8 mouse cellular contexts compared by ENCODE assay signal in the genomic region with DNA sequence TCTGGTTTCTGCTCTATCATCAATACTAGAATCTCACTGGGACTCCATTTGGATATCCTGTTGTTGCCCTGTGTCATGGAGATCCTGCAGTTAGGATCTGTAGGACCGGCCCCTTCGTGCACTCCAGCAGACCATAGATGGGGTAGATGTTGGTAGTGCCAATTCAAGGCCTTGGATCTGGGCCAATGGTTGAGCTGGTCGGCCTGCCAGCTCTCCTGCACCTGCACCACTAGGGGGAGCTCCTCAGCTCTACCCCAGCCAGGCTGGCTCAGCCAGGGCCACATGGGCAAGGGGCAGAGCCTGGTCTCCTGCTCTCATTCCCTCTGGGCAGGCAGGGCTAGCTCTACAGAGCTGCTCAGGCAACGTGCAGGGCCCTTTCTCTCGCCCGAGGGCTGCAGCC.
DNase-seq lines count a peak whose midpoint lies in the region; ATAC-seq and TF ChIP-seq lines count a peak whose summit lies in the region.

No protein-coding gene starts in this region.

- H3K4me1 ChIP-seq in hindbrain, postnatal 0 days (ENCODE audit: insufficient read depth, low read length), result no peaks in the 10 kb centered on the region
- H3K4me1 ChIP-seq in hindbrain, embryonic 14.5 days (replicated peaks; ENCODE audit: control insufficient read depth, insufficient read depth, low read length), result no peaks in the 10 kb centered on the region
- no peaks in the 10 kb centered on the region for H3K4me1 ChIP-seq in ES-Bruce4 (ENCODE audit: control insufficient read depth, insufficient read depth, low read length)

- no peak overlapping the region for H3K4me2 ChIP-seq in hindbrain, postnatal 0 days (ENCODE audit: low read depth, low read length)
- H3K4me2 ChIP-seq in hindbrain, embryonic 14.5 days (replicated peaks), result no peak overlapping the region

- no peaks in the 10 kb centered on the region for H3K27me3 ChIP-seq in hindbrain, postnatal 0 days (ENCODE audit: insufficient read depth, low read length)
- H3K27me3 ChIP-seq in hindbrain, embryonic 14.5 days (ENCODE audit: control insufficient read depth, insufficient read depth, low read length), result no peaks in the 10 kb centered on the region
- no peaks in the 10 kb centered on the region for H3K27me3 ChIP-seq in ES-Bruce4 (ENCODE audit: control insufficient read depth, insufficient read depth, low read length, poor library complexity, severe bottlenecking)

- ATAC-seq in hindbrain, postnatal 0 days, result no peak
- no peak for ATAC-seq in hindbrain, embryonic 14.5 days (ENCODE audit: low FRiP score)
- peak; percentile 98 for ATAC-seq in megakaryocyte progenitor cell, adult 5-6 weeks (replicated peaks; ENCODE audit: poor library complexity)

- no peaks in the 10 kb centered on the region for H3K36me3 ChIP-seq in hindbrain, postnatal 0 days (ENCODE audit: insufficient read depth, low read length)
- no peaks in the 10 kb centered on the region for H3K36me3 ChIP-seq in hindbrain, embryonic 14.5 days (replicated peaks; ENCODE audit: control insufficient read depth, insufficient read depth)
- H3K36me3 ChIP-seq in ES-Bruce4 (ENCODE audit: control insufficient read depth, insufficient read depth, low read length, poor library complexity, severe bottlenecking), result no peaks in the 10 kb centered on the region

- TF ChIP-seq POLR2A in ES-Bruce4 (IDR thresholded peaks at IDR 0.05; ENCODE audit: insufficient read depth, low read length), result no peak

- DNase-seq in hindbrain, postnatal 0 days (ENCODE audit: low spot score), result no peak
- DNase-seq in hindbrain, embryonic 14.5 days (ENCODE audit: low spot score), result no peak
- DNase-seq in brain, adult 2 months (ENCODE audit: low read depth, low spot score), result peak; percentile 27
- peak; percentile 37 to 64 for DNase-seq in kidney, adult 8-10 months
- DNase-seq in thymus, postnatal 0 days (ENCODE audit: low spot score), result peak; percentile 56
- DNase-seq in left cerebral cortex, postnatal 36 days (ENCODE audit: low spot score in 2 of 2), result no peak

- TF ChIP-seq CTCF in hindbrain, postnatal 0 days (IDR thresholded peaks at IDR 0.05; ENCODE audit: low read depth), result peak; percentile 56
- peak; percentile 85 for TF ChIP-seq CTCF in ES-Bruce4 (IDR thresholded peaks at IDR 0.05; ENCODE audit: low read depth, low read length)

- TF ChIP-seq EP300 in ES-Bruce4 (IDR thresholded peaks at IDR 0.05; ENCODE audit: insufficient read depth, low read depth, low read length), result no peak

- 74% methylated on average over 6 of the region's 6 CpGs for WGBS in hindbrain, postnatal 0 days
- 84% methylated on average over 6 of the region's 6 CpGs for WGBS in hindbrain, embryonic 14.5 days

- H3K9me3 ChIP-seq in hindbrain, postnatal 0 days (ENCODE audit: low read length), result no peaks in the 10 kb centered on the region
- no peaks in the 10 kb centered on the region for H3K9me3 ChIP-seq in hindbrain, embryonic 14.5 days (ENCODE audit: control insufficient read depth, low read length)
- no peaks in the 10 kb centered on the region for H3K9me3 ChIP-seq in ES-Bruce4 (replicated peaks; ENCODE audit: control insufficient read depth, insufficient read depth, low read length, poor library complexity, severe bottlenecking)

- intact Hi-C loops in left cerebral cortex, postnatal 36 days (cut with DNase I), result no loop called here

- H3K4me3 ChIP-seq in hindbrain, postnatal 0 days (ENCODE audit: low read length), result no peak overlapping the region
- no peak overlapping the region for H3K4me3 ChIP-seq in hindbrain, embryonic 14.5 days (replicated peaks; ENCODE audit: low read length)
- H3K4me3 ChIP-seq in ES-Bruce4 (ENCODE audit: low read depth, low read length), result no peak overlapping the region

- H3K9ac ChIP-seq in hindbrain, postnatal 0 days (replicated peaks; ENCODE audit: low read length), result no peak overlapping the region
- no peak overlapping the region for H3K9ac ChIP-seq in hindbrain, embryonic 14.5 days
- no peak overlapping the region for H3K9ac ChIP-seq in ES-Bruce4 (ENCODE audit: low read depth, poor library complexity, severe bottlenecking)

- H3K27ac ChIP-seq in hindbrain, postnatal 0 days, result no peak overlapping the region; the same call in 1 of the 2 replicates
- H3K27ac ChIP-seq in hindbrain, embryonic 14.5 days, result no peak overlapping the region
- no peak overlapping the region for H3K27ac ChIP-seq in ES-Bruce4 (ENCODE audit: insufficient read depth, low read length)

Comparison
In these comparisons a context has a peak if more than half of its experiments do, and no peak if none do; other contexts are left out.
1. DNase-seq: peak in brain, adult 2 months (single experiment), kidney, adult 8-10 months (2 of 2) and thymus, postnatal 0 days (single experiment); none in hindbrain, postnatal 0 days (single experiment), hindbrain, embryonic 14.5 days (single experiment) and left cerebral cortex, postnatal 36 days (0 of 2).